Mouse (Mus musculus): ENCODE results near the gene Egr2. TPM values are rescaled to one million over a fixed set of nuclear protein-coding genes. Genes with fewer than 3 reads are reported as not detected.

Egr2 gene
- 0.23 and 0.35 TPM in 2 replicates for polyA plus RNA-seq (2015; fragmentation: Nextera tagmentation; extraction: Ambion mirVana)

GRCm38 (mm10) chr10:67535256-67535655 is at the start of gene Egr2:
TSS of gene Egr2 (plus strand) at chr10:67535475.

DNA sequence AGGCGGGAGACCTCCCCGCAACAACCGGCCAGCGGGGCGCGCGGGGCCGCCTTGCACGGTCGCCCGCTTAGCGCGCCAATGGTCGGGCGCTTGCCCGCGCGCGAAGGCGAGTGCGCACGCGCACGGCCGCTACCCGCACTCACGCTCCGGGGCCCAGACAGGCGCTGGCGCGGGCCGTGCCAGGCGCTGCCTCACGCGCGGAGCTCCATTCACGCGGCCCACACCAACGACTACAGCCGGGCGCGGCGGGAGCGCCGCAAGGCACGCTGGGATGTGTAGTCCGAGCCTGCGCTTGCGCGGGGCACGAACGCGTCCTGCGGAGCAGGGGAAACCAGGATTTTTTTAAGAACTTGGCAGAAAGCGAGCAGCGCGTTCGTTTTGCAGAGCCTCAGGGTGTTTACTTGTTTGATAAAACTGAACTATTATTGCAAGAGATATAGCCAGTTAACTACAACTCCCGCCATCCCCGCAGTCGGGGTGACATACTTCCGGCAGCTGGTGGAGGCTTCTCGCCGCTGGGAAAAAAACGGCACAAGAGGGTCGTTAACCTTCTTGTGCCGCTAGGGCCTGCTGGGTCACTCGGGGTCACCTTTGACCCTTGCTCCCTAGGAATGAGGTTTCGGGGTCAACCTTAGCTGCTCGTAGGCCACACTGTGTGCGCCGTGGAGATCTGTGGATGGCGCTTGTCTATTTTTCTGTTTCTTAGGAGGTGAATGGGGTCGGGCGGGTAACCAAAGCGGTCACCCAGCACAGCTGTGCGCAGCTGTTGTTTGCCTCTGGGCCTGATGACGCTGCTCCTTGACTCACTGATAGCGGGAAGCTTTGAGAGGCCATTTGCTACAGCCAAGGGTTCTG is 13.8 kb downstream of the Egr2 start, which contains the start of gene Ado:
TSS of gene Ado (minus strand) at position 79 of the 855 bp plus-strand sequence.

Other genes with a start within 250 kb of the Egr2 start
- 16.0 and 17.9 TPM in 2 replicates for gene Ado, start 13.5 kb downstream of the Egr2 start, polyA plus RNA-seq (2015; fragmentation: Nextera tagmentation; extraction: Ambion mirVana)